Mouse (Mus musculus) brain, embryonic 14.5 days (tissue): ENCODE results near the gene Olfr694.

Source experiments
- CTCF ChIP-seq: fragments of 200-500 bp; IDR thresholded peaks from 2 replicates; pipeline ENCODE4 v1.5.1; 2012; ENCODE audit warnings: inconsistent platforms, mild to moderate bottlenecking, moderate library complexity, borderline replicate concordance; ENCODE audit not compliant: insufficient read depth, insufficient read length; ENCODE audit errors: extremely low read depth
- POLR2A ChIP-seq: fragments of 200-500 bp; IDR thresholded peaks from 2 replicates; pipeline ENCODE4 v1.6.1; 2012; ENCODE audit warnings: mild to moderate bottlenecking, inconsistent platforms, borderline replicate concordance; ENCODE audit not compliant: poor library complexity, insufficient read depth, insufficient read length, severe bottlenecking; ENCODE audit errors: extremely low read depth

- TF ChIP-seq CTCF (no peak), POLR2A (no peak)
Measured at GRCm38 (mm10) chr7:106640839-106641238, 50.8 kb downstream of the Olfr694 start.
